Mouse (Mus musculus) kidney, adult 2 months (tissue): ENCODE measurements at regions not wholly inside any gene's neighbourhood (a gene's known extent, or its start where the extent isn't known, plus 50 kb on each side); places are given as distances from the start of the nearest gene placed in this dataset.

Experiments used
- DNase-seq: peaks from one replicate; pipeline ENCODE4 v3.0.0; 2021
- H3K27ac ChIP-seq: fragments of 200-500 bp; 2 replicates; pipeline ENCODE4 v1.5.1; 2012; ENCODE audit warnings: low read depth, low read length, control low read depth, inconsistent platforms; ENCODE audit not compliant: insufficient read depth
- H3K27me3 ChIP-seq: fragments of 200-500 bp; replicated peaks from 2 replicates; pipeline ENCODE4 v1.6.1; 2012; ENCODE audit warnings: mild to moderate bottlenecking, moderate library complexity, low read length, inconsistent platforms; ENCODE audit not compliant: control insufficient read depth, insufficient read depth
- H3K36me3 ChIP-seq: fragments of 200-500 bp; 2 replicates; pipeline ENCODE4 v1.6.1; 2012; ENCODE audit warnings: mild to moderate bottlenecking, moderate library complexity, low read length, inconsistent platforms; ENCODE audit not compliant: control insufficient read depth, insufficient read depth
- H3K4me1 ChIP-seq: fragments of 200-500 bp; 2 replicates; pipeline ENCODE4 v1.6.1; 2011; ENCODE audit warnings: low read length; ENCODE audit not compliant: control insufficient read depth, insufficient read depth
- H3K4me3 ChIP-seq: fragments of 200-500 bp; 2 replicates; pipeline ENCODE4 v1.5.1; 2011; ENCODE audit warnings: mild to moderate bottlenecking, low read depth, low read length, control low read depth; ENCODE audit not compliant: insufficient read depth
- CTCF ChIP-seq: fragments of 200-500 bp; conservative IDR thresholded peaks from 2 replicates; pipeline ENCODE4 v1.5.1; 2011; ENCODE audit warnings: low read depth, mild to moderate bottlenecking, control low read depth, low read length, moderate library complexity, mixed read lengths; ENCODE audit not compliant: insufficient read depth, insufficient read length
- POLR2A ChIP-seq: fragments of 200-500 bp; IDR thresholded peaks from one replicate; pipeline ENCODE4 v1.6.1; 2011; ENCODE audit warnings: low read depth, low read length, control low read depth
- WGBS: fragments of 180-500 bp; shearing (Covaris S2); methylation state at CpG from one replicate; pipeline ENCODE4 v1.1.7; 2018; 5-methylcytosine and 5-hydroxymethylcytosine counted together

DNA sequence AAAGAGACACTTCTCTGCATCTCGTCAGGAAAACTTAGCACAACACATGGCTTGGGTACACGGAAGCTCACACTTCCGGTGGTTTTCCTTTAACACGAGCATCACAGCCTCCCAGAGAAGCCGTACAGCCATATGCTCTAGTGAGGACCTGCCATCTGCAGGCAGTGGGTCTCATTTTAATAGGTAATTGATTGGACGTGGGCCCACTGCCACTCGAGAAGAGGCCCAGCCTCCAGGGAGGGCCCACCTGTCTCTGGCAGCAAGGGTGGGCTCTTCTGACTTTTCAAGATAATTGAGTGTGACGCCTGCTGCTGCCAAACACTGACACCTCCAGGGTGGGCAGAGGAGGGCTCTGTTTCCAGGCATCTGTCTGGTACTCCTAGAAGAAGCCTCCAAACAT is 282.1 kb upstream of the Zdhhc25 start:
- no peaks in the 10 kb centered on the region for H3K27me3 ChIP-seq
- TF ChIP-seq CTCF (no peak), POLR2A (no peak)
- no peaks in the 10 kb centered on the region for H3K4me1 ChIP-seq
- DNase-seq, result no peak
- WGBS, result 49% methylated on average over 8 of the region's 8 CpGs
- no peak overlapping the region for H3K4me3 ChIP-seq
- H3K27ac ChIP-seq, result no peak overlapping the region
- no peaks in the 10 kb centered on the region for H3K36me3 ChIP-seq

DNA sequence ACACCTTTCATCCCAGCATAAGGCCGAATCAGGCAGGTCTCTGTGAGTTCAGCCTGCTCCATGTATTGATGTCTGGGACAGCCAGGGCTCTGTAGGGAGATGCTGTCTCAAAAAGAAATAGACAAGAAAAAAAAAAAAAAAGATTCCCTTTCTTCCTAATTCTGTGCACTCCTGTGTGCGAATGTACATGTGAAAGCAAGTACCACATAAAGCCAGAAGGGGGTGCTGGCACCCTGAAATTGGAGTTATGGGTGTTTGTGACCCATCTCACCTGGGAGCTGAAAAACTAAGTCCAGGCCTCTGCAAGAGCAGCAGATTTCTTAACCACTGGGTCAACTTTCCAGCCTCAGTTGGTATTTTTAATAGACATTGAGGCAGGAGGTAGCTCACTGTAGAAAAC is 280.6 kb upstream of the Zdhhc25 start:
- H3K27me3 ChIP-seq, result no peaks in the 10 kb centered on the region
- H3K4me3 ChIP-seq, result no peak overlapping the region
- TF ChIP-seq CTCF (peak; percentile 28; the same call in 1 of the 2 replicates), POLR2A (no peak)
- H3K4me1 ChIP-seq, result no peaks in the 10 kb centered on the region
- WGBS, result 68% methylated on average over 2 of the region's 2 CpGs
- H3K27ac ChIP-seq, result no peak overlapping the region
- no peaks in the 10 kb centered on the region for H3K36me3 ChIP-seq
- no peak for DNase-seq

DNA sequence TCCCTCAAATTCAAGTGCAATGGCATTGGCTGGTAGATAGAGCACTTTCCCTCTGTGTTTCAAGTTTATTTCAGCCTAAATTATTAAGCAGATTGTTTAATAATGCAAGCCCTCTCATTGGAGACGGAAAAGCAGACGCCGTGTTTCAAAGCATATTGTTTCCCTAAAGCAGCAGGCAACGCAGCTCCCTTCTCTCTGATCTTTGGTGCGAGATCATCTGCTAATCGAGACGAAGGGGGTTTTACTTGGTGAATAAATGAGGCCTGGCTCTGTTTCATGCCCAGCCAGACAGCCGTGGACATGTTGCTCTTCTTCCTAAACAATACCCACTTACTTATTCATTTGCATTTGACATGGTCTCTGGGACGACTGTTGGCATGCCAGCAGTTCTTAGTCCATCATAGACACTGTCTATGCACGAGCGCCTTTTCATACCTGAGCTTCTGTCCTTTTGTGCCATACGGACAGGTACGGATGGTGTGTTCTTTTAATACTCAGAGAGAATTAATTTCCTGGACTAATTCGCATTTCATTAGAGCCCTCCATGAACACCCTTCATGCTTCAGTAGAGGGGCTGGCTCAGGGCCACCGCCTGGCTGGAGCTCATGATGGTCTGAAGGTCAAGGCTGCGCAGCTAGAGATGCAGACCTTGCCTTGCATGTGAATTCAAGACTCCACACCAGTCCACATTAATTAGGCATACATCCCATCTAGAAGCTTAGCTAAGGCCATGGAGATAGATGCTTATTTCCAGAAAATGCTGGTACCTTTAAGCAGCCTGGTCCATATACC is 276.3 kb upstream of the Zdhhc25 start:
- Histone ChIP-seq H3K4me1 (no peaks in the 10 kb centered on the region), H3K4me3 (no peak overlapping the region), H3K27ac (no peak overlapping the region), H3K27me3 (no peaks in the 10 kb centered on the region; the same call in 1 of the 2 replicates), H3K36me3 (no peaks in the 10 kb centered on the region)
- WGBS, result 74% methylated on average over 16 of the region's 16 CpGs
- TF ChIP-seq CTCF, result no peak
- DNase-seq, result no peak

DNA sequence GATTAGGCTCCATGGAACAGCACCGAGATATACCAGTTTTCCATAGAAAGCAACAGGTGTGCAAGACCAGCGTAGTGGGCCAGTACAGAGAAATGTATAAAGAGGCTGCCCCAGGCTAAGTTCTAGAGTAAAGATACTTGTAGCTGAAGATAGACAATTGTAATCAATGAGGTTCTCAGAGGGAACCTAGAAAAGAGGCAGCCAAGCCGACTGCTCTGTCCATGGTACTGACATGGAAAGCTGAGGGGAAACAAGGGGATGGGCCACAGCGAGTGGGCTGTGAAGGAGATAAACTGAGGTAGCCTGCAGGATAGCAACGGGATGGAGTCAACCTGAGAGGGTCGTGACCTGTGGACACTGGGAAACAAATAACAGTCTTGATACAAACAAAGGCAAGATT is 275.0 kb upstream of the Zdhhc25 start:
- no peak for DNase-seq
- WGBS, result 55% methylated on average over 6 of the region's 6 CpGs
- TF ChIP-seq CTCF (no peak), POLR2A (no peak)

DNA sequence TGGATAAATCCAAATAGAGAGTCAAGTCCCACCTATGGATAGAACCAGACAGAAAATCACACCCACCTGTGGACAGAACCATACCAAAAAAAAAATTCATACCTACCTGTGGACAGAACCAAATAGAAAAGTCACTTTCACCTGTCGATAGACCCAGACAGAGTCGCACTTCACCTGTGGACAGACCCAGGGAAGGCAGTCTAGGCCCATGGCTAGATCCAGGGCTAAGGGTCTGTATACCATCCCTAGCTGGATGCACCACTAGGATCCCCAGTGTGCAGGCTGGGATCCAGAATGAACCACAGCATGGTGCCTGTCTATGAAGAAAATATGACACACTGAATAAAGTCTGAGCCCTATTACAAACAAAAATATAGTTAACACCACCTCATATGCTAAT is 246.9 kb upstream of the Zdhhc25 start:
- Histone ChIP-seq H3K4me1 (no peaks in the 10 kb centered on the region), H3K4me3 (no peak overlapping the region), H3K27ac (no peak overlapping the region), H3K36me3 (no peaks in the 10 kb centered on the region), H3K27me3 (no peaks in the 10 kb centered on the region)
- TF ChIP-seq POLR2A (no peak), CTCF (no peak)
- DNase-seq, result no peak
- WGBS, result 93% methylated on average over 2 of the region's 2 CpGs

More for the DNA sequence above, 275.0 kb upstream of the Zdhhc25 start:
- Histone ChIP-seq H3K27ac (no peak overlapping the region), H3K4me1 (no peaks in the 10 kb centered on the region), H3K27me3 (no peaks in the 10 kb centered on the region; the same call in 1 of the 2 replicates), H3K36me3 (no peaks in the 10 kb centered on the region), H3K4me3 (no peak overlapping the region)

DNA sequence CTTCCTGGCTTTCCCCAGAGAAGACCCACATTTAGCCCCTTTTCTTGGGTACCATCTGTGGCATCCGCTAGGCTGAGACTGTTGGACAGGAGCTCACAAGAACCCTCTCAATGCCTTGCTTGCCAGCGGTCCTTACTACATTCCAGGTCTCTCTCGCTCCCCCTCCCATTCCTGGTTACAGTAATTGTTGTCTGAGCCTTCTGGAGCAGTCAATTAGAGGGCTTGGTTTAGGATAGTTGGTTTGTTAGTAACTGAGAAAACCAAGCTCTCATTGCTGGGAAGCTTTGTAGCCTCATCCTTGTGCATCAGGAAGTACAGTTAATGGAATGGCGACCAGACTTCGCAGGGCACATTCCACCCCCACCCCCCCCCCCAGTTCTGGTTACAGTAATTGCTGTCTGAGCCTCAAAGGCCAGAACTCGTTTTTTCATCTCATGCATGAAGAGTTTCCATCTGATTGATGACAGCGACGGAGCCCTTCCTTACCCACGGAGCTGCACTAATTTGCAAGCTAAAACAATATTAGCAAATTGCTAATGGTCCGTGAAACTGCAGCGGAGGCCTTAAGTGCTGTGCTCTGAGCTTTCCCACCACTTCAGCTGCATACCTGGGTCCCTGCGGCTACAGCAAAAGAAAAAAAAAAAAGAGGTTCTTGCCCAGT is 239.6 kb upstream of the Zdhhc25 start:
- Histone ChIP-seq H3K36me3 (no peaks in the 10 kb centered on the region), H3K27me3 (no peaks in the 10 kb centered on the region), H3K27ac (no peak overlapping the region), H3K4me3 (no peak overlapping the region), H3K4me1 (no peaks in the 10 kb centered on the region)
- no peak for DNase-seq
- 17% methylated on average over 12 of the region's 12 CpGs for WGBS
- no peak for TF ChIP-seq POLR2A
- TF ChIP-seq CTCF, result no peak

DNA sequence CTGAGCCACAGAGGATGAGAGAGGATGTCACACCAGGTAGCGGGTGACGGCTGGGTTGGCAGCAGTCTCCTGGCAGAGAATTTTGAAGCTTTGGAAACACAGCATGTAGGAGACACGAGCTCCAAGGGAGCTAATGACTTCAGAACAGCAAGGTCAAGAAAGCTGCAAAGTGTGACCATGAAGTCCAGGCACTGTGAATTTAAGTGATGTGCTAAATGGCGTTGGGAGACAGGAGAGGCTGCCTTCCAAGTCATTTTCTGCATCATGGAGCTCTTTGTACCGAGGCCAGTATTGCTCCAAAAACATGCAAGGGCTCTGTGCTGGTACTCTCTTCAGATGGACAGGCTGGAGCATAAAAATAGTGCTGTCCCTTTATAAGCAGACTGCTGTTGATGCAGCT is 238.8 kb upstream of the Zdhhc25 start:
- H3K4me1 ChIP-seq, result no peaks in the 10 kb centered on the region
- 32% methylated on average over 5 of the region's 5 CpGs for WGBS
- no peak for DNase-seq
- H3K4me3 ChIP-seq, result no peak overlapping the region
- no peaks in the 10 kb centered on the region for H3K27me3 ChIP-seq
- no peaks in the 10 kb centered on the region for H3K36me3 ChIP-seq
- no peak for TF ChIP-seq CTCF
- no peak for TF ChIP-seq POLR2A
- no peak overlapping the region for H3K27ac ChIP-seq
